12 mouse cellular contexts compared by ENCODE assay signal in genomic region chr2:6331324-6332137, GRCm38 (mm10). TPM values are rescaled to one million over a fixed set of nuclear protein-coding genes. Genes with fewer than 3 reads are reported as not detected.
DNase-seq lines count a peak whose midpoint lies in the region; ATAC-seq and TF ChIP-seq lines count a peak whose summit lies in the region.
"Had no signal": no experiment of that assay in that cellular context is flagged by ENCODE, and none has a peak within 500 bp of the region (broad histone marks: within the 10 kb centered on the region; RNA-seq: fewer than 3 reads in every experiment).

No protein-coding gene starts in this region.

- H3K27me3 ChIP-seq in midbrain, embryonic 14.5 days (ENCODE audit: control insufficient read depth, insufficient read depth, low read length): no peaks in the 10 kb centered on the region; the same call in 1 of the 2 replicates
- no peaks in the 10 kb centered on the region for H3K27me3 ChIP-seq in midbrain, embryonic 15.5 days (replicated peaks)
- no peaks in the 10 kb centered on the region for H3K27me3 ChIP-seq in liver, embryonic 14.5 days (ENCODE audit: control insufficient read depth, insufficient read depth, low read length)
- H3K27me3 ChIP-seq in heart, embryonic 10.5 days (ENCODE audit: insufficient read depth, poor library complexity, severe bottlenecking): no peaks in the 10 kb centered on the region
- H3K27me3 ChIP-seq: forebrain, embryonic 12.5 days had no signal

- peak; percentile 58 for DNase-seq in heart, adult 11 months
- no peak for DNase-seq in heart, adult 8-10 months (ENCODE audit: low spot score)
- no peak for DNase-seq in midbrain, embryonic 14.5 days
- peak; percentile 53 to 60 (median 59) for DNase-seq in liver, embryonic 14.5 days (ENCODE audit: low read depth in 3 of 3, low spot score in 3 of 3)
- peak; percentile 33 for DNase-seq in yolk sac, embryonic 10.5 days (ENCODE audit: low spot score)
- no peak for DNase-seq in heart, embryonic 10.5 days (ENCODE audit: low spot score)
- DNase-seq in layer of hippocampus, adult 9-10 months (ENCODE audit: low spot score): no peak
- DNase-seq: gastrocnemius, postnatal 10 days; kidney, postnatal 4 days; lung, postnatal 36 days had no signal

- no peak for ATAC-seq in midbrain, embryonic 14.5 days (ENCODE audit: low FRiP score, low TSS enrichment)
- ATAC-seq in midbrain, embryonic 15.5 days (replicated peaks): no peak
- ATAC-seq in liver, embryonic 14.5 days (ENCODE audit: insufficient read depth): peak; percentile 93

- no peak for TF ChIP-seq CTCF in liver, embryonic 14.5 days (IDR thresholded peaks at IDR 0.05; ENCODE audit: low read depth)

- no peaks in the 10 kb centered on the region for H3K9me3 ChIP-seq in midbrain, embryonic 14.5 days (ENCODE audit: control insufficient read depth, low read length)
- no peaks in the 10 kb centered on the region for H3K9me3 ChIP-seq in midbrain, embryonic 15.5 days
- no peaks in the 10 kb centered on the region for H3K9me3 ChIP-seq in liver, embryonic 14.5 days (ENCODE audit: control insufficient read depth, low read length)
- H3K9me3 ChIP-seq in heart, embryonic 10.5 days: no peaks in the 10 kb centered on the region
- H3K9me3 ChIP-seq: forebrain, embryonic 12.5 days had no signal

- peaks cover 5% of the 10 kb centered on the region; the same call in 1 of the 2 replicates for H3K4me1 ChIP-seq in midbrain, embryonic 14.5 days (ENCODE audit: control insufficient read depth, insufficient read depth, low read length)
- peaks cover 8% of the 10 kb centered on the region; the same call in 1 of the 2 replicates for H3K4me1 ChIP-seq in midbrain, embryonic 15.5 days
- peaks cover 51 to 56% of the 10 kb centered on the region in 2 experiments for H3K4me1 ChIP-seq in liver, embryonic 14.5 days (replicated peaks; ENCODE audit: control insufficient read depth in 2 of 2, insufficient read depth in 2 of 2, low read length in 1 of 2)
- peaks cover 32% of the 10 kb centered on the region; the same call in 1 of the 2 replicates for H3K4me1 ChIP-seq in heart, embryonic 10.5 days

- H3K4me3 ChIP-seq in midbrain, embryonic 14.5 days (replicated peaks; ENCODE audit: low read depth, low read length): no peak overlapping the region
- no peak overlapping the region for H3K4me3 ChIP-seq in midbrain, embryonic 15.5 days
- H3K4me3 ChIP-seq in liver, embryonic 14.5 days (ENCODE audit: insufficient read depth in 1 of 2, low read depth in 2 of 2, low read length in 2 of 2): no peak overlapping the region
- H3K4me3 ChIP-seq in heart, embryonic 10.5 days: no peak overlapping the region
- H3K4me3 ChIP-seq: forebrain, embryonic 12.5 days had no signal

- H3K36me3 ChIP-seq in midbrain, embryonic 14.5 days (ENCODE audit: control insufficient read depth, insufficient read depth, low read length): no peaks in the 10 kb centered on the region
- H3K36me3 ChIP-seq in midbrain, embryonic 15.5 days (replicated peaks): no peaks in the 10 kb centered on the region
- peaks cover 3% of the 10 kb centered on the region for H3K36me3 ChIP-seq in liver, embryonic 14.5 days (replicated peaks; ENCODE audit: control insufficient read depth, insufficient read depth, low read depth)
- H3K36me3 ChIP-seq in heart, embryonic 10.5 days: no peaks in the 10 kb centered on the region
- H3K36me3 ChIP-seq: forebrain, embryonic 12.5 days had no signal

- no peak overlapping the region for H3K9ac ChIP-seq in midbrain, embryonic 14.5 days (replicated peaks; ENCODE audit: low read length)
- no peak overlapping the region for H3K9ac ChIP-seq in midbrain, embryonic 15.5 days
- peak overlapping the region; percentile 51 for H3K9ac ChIP-seq in liver, embryonic 14.5 days (replicated peaks)
- H3K9ac ChIP-seq: forebrain, embryonic 12.5 days had no signal

- WGBS in midbrain, embryonic 14.5 days: 78% methylated on average over 7 of the region's 7 CpGs
- WGBS in midbrain, embryonic 15.5 days: 77% methylated on average over 7 of the region's 7 CpGs
- 28% methylated on average over 7 of the region's 7 CpGs for WGBS in liver, embryonic 14.5 days (ENCODE audit: insufficient replicate concordance)
- 70% methylated on average over 7 of the region's 7 CpGs for WGBS in heart, embryonic 10.5 days

- peak; percentile 93 for TF ChIP-seq EP300 in liver, embryonic 14.5 days (IDR thresholded peaks at IDR 0.05; ENCODE audit: low read depth)

- H3K4me2 ChIP-seq in midbrain, embryonic 14.5 days (ENCODE audit: low read length): no peak overlapping the region
- H3K4me2 ChIP-seq in midbrain, embryonic 15.5 days: no peak overlapping the region
- H3K4me2 ChIP-seq in liver, embryonic 14.5 days (ENCODE audit: low read depth): peak overlapping the region; percentile 59
- H3K4me2 ChIP-seq: forebrain, embryonic 12.5 days had no signal

- 0 out of 2 replicates have a peak overlapping the region, but pooled peaks have one; percentile 14 for H3K27ac ChIP-seq in midbrain, embryonic 14.5 days (replicated peaks; ENCODE audit: low read depth, low read length)
- no peak overlapping the region for H3K27ac ChIP-seq in midbrain, embryonic 15.5 days
- peak overlapping the region; percentile 83 for H3K27ac ChIP-seq in liver, embryonic 14.5 days
- H3K27ac ChIP-seq in heart, embryonic 10.5 days: no peak overlapping the region
- H3K27ac ChIP-seq: forebrain, embryonic 12.5 days had no signal

RNA-seq across cellular contexts. Expression of gene Usp6nl, which starts 9.1 kb away (rescaled TPM):
- total RNA-seq in heart, adult 8-10 months (2022): 1 to 10 TPM; 5.1 to 6.8 (median 5.5) TPM
- polyA plus RNA-seq in midbrain, embryonic 14.5 days (2014; fragmentation: Nextera tagmentation; extraction: Ambion mirVana): 8.5 and 13.7 TPM in 2 replicates
- polyA plus RNA-seq in midbrain, embryonic 15.5 days (2015; fragmentation: Nextera tagmentation; extraction: Ambion mirVana): 6.5 and 7.7 TPM in 2 replicates
- 2.4 and 3.3 TPM in 2 replicates for polyA plus RNA-seq in liver, embryonic 14.5 days (2012; rRNA removed)
- 2.8 and 3.0 TPM in 2 replicates for polyA plus RNA-seq in liver, embryonic 14.5 days (2014; fragmentation: Nextera tagmentation; extraction: Ambion mirVana)
- 6.5 and 8.9 TPM in 2 replicates for polyA plus RNA-seq in heart, embryonic 10.5 days (2016; fragmentation: Nextera tagmentation; extraction: Ambion mirVana)

Comparison
In these comparisons a context has a peak if more than half of its experiments do, and no peak if none do; other contexts are left out.
1. DNase-seq: peak in heart, adult 11 months (single experiment), liver, embryonic 14.5 days (3 of 3) and yolk sac, embryonic 10.5 days (single experiment); none in heart, adult 8-10 months (single experiment), midbrain, embryonic 14.5 days (single experiment), heart, embryonic 10.5 days (single experiment) and layer of hippocampus, adult 9-10 months (single experiment).
2. H3K27ac ChIP-seq: peak in midbrain, embryonic 14.5 days (single experiment) and liver, embryonic 14.5 days (single experiment); none in midbrain, embryonic 15.5 days (single experiment) and heart, embryonic 10.5 days (single experiment).